Mouse (Mus musculus) adipocyte (in vitro differentiated cells): ENCODE results near the gene Slc39a3.
"Not testable (repeated sequence)": the region's sequence is repeated elsewhere in the genome, so short reads cannot be mapped to it uniquely, and the experiment has no call there.

ENCODE experiments used
- DNase-seq: peaks from one replicate; pipeline ENCODE4 v3.0.0-alpha.2; 2016; ENCODE audit warnings: low spot score

Slc39a3 gene

DNA sequence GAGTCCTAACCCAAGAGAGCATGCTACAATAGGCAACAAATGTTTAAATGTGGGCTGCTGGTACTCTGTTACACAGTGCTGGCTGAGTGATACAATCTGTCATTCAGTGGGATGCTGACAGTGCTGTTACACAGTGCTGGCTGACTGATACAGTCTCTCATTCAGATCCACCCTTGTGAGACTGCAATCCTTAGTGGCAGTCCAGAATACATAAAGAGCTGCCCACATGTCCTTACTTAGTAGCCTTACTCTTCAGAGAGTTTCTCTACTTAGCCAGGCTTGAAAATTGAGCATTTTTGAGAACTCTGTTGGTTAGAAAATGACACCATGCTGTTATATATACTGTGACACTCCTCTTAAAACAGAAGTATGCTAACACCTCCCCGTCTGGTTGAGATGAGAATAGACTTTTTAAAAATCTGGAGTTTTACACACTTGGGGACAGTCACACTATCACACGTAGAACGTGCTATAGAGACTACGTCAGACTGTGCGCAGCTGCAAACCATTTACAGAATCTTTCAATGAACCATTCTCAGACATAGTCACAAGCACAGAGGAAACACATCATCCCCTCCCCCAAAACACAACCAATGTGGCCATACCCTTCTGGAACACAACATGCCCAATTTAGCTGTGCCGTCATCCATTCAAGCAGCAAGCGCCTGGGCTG, 31.1 kb downstream of the Slc39a3 start:
- DNase-seq = no peak

DNA sequence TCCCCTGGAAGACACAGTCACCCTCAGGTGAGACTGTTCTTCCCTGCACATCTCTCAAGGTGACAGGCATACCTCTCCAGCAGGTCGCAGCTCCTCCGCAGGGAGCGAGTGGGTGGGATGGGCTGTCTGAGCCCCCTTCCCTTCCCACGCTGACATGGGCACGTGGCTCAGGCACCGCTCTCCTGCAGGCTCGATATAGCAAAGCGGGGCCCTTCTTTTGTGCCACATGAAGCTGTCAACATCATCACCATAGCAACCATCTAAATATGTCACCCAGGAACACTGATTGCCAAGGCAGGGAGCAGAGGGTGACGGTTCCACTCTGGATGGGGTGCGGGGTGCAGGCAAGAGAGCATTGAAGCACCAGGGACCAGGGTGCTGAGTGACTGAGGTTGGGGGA, 36.1 kb downstream of the Slc39a3 start:
- no peak for DNase-seq

DNA sequence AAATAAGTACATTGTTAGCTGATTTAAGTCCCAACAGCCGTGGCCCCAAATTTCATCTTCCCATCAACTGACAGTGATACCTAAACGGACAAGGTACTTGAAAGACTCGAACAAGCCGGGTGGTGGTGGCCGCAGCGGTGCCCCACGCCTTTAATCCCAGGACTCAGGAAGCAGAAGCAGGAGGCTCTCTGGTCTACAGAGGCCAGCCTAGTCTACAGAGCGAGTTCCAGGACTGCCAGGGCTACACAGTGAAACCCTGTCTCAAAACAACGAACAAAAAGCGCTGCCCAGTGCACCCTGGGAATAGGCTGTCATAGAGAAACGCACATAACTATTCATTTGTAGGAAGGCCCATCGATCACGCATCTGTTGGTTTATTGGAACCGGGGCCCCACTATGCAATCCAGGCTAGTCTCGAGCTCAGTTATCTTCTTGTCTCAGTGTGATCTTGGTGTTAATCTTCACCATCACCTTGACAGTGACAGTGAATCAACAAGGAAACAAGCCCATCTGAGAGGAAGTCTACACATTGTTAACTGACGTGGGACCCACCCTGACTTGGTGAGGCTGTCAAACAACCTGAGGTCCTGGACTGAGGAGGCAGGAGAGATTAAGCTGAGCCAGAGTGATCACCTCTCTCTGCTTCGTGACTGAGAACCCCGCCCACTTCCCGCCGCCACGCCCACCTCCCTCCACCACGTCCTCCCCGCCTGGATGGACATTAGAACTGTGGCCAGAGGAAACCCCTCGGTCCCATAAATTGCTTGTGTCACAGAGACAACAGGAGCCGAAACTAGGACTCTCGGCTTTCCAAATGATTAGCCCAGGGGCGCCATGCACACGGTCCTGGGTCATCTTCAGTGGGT, 36.8 kb downstream of the Slc39a3 start:
- no peak for DNase-seq

- peak; percentile 79 for DNase-seq
These were observed 37.6 kb downstream of the Slc39a3 start for GRCm38 (mm10) chr10:80999362-81000196.

GRCm38 (mm10) chr10:80998778-80999177, 38.4 kb downstream of the Slc39a3 start:
- peak; percentile 25 for DNase-seq

- no peak for DNase-seq
These were observed 39.2 kb downstream of the Slc39a3 start for GRCm38 (mm10) chr10:80998021-80998420.

GRCm38 (mm10) chr10:80997332-80997731, 39.9 kb downstream of the Slc39a3 start:
- DNase-seq = no peak

DNA sequence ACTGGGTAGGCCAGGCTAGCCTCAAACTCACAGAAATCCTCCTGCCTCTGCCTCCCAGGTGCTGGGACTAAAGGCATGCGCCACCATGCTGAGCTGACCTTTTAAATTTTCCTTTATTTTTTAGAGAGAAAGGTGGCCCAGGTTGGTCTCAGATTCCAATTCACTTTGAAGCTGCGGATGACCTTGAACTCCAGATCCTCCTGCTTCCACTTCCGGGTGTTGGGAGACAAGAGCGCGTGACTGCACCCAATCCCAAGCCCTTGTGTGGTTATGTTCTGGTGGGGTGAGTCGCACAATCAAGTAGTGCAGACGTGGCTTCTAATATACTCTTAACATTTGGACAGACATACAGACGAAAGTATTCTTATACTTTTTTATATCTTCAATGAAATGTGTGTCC, 40.7 kb downstream of the Slc39a3 start:
- no peak for DNase-seq

DNA sequence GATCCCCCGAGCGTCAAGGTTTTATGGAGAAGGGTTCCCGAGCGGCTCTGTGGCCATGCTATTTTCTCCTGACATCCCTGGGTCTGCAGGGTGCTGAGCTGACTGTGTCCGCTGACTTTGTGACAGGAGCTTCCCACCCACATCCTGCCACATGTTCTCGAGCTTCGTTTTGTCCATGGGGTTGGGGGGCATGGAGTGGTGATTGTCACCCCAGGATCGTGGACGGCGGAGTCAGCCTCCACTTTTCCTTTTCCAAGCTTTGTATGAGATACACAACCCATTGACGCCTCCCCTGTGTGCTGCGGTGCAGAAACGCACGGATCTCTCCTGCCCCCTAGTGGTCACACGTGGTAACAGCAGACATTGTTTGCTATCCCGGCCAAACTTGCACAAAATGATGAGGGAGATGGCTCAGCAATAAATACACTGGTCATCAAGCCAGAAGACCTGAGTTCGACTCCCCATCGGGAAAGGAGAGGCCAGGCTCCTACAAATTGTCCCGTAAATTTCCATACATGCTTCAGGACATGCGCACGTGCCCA, 42.1 kb downstream of the Slc39a3 start:
- peak; percentile 77 for DNase-seq

- no peak for DNase-seq
These were observed 42.6 kb downstream of the Slc39a3 start for GRCm38 (mm10) chr10:80994621-80995020.

DNA sequence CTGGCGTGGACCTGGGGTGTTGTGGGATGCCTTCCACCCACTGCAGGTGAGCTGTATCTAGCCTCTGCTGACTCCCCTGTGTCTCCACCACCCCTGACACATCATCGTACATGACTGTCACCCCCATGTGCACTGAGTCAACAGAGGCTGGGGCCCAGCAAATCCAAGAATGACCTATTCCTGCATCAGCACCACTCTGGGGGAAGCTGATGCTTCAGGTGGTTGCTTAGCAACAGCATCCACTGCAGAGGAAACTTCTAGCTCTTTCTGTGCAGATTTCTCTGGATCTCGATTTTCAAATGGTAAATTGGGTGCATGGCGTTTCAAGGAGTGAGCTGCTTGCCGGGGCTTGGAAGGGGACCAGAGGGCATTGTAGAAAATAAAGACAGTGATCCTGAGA, 44.0 kb downstream of the Slc39a3 start:
- no peak for DNase-seq

- DNase-seq = no peak
These were observed 45.3 kb downstream of the Slc39a3 start for GRCm38 (mm10) chr10:80991945-80992344.

- peak; percentile 20 for DNase-seq
These were observed 46.2 kb downstream of the Slc39a3 start for GRCm38 (mm10) chr10:80991007-80991406.

DNA sequence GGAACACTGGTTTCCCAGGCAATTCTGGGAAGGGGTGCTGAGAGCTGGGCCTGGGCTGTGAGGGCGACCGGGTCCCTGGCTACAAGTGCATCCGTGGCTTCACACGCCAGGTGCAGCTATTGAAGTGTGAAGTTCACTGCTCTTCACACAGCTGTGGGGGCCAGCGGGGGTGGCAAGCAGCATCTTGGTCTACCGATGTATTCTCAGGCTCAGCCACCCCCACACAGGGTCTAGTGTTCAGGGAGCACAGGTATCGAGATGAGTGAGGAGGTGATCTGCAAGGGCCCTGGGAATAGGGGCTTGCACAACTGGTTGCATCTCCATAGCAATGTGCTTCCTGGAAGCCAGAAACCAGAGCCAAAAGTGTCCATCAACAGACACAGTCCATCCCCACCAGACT, 46.8 kb downstream of the Slc39a3 start:
- no peak for DNase-seq

DNA sequence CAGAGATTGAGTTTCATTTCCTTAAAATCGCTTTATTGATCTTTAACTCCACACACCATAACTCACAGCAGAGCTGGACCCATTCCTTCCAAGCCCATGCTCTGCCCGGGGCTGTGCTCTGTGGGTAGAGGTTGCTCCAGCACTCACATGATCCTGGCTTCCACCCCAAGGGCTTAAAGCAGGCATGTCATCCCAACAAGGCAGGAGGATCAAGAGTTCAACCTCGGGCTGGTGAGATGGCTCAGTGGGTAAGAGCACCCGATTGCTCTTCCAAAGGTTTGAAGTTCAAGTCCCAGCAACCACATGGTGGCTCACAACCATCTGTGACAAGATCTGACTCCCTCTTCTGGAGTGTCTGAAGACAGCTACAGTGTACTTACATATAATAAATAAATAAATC, 47.4 kb downstream of the Slc39a3 start:
- DNase-seq = not testable (repeated sequence)

DNA sequence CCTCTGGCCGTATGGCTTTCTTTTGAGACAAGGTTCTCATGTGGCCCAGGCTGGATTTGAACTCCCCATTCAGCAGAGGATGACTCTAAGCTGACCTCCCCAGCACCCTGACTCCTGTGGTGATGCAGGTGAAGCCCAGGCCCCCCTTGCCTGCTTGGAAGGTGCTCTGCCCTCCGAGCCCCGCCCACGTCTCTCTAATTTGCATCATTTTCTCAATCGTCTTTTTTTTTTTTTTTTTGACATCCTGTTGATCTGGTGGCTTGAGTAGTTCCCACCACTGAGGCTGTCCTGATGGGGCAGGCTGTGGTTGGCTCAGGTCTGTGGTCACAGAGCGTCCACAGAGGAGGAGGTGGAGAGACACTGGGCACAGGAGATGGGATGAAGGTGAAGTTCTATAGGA, 47.8 kb downstream of the Slc39a3 start:
- no peak for DNase-seq

DNA sequence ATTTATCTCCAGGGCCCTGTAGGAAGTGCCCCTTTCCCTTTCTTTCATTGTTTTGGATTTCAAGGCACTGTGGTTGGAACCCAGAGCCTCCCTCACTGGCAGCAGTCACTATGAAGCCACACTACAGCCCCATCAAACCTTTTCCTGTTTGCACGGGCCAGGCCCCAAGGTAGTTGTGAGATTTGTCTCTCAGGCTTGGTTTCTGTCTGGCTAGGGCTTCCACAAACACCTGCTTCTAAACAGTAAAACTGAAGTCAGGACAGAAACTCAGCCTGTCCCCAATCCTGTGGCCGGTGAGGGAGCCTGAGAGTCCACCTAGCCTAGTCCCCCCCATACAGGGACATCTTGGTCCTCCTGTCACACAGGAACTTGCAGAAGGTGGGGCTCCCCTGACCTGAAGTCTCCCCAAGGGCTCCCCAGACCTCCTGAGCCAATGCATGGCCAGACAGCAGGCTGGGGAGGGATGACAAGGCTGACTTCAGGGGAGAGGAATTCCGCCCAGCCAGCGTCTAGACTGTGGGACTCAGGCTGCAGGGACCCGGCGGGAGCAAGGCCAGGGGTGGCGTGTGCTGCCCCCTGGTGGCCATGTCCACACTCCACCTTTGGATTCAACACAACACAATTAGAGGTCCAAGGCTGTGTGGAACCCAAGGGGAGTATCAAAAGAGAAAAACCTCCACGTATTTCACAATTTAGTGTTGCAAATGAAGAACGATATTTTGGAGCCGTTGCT, 49.4 kb downstream of the Slc39a3 start:
- DNase-seq = peak; percentile 77

GRCm38 (mm10) chr10:80986754-80987153, 50.5 kb downstream of the Slc39a3 start:
- no peak for DNase-seq

DNA sequence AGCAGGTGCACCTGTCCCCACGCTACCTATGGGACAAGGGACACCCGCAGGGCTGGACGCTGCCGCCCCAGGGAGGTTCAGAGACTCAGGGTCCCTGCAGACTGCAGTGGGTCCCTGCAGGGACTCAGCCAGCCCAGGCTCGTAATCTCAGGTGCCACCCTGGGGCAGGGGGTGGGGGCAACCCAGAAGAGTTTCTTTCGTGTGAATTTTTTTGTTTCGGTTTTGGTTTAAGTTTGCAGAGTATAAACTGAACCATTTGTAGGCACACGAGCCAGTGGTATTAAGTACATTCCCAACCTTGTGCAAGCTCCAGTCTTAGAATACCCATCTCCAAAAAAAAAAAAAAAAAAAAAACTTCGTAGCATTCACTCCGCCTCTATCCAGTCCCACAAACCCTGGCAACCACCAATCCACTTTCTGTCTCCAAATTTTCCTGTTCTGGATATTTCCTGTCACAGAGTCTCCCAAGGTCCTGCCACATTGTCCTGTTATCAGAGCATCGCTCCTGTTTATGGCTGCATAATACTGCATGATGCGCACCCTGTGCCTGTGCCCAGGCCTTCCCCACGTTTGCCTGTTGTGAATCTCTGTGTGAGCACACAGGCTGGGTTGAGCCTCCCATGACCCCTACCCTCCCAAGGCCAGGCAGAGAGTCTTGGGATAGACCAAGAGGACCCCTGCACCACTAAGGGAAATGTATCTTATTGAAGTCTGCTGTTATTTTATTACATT, 51.1 kb downstream of the Slc39a3 start:
- DNase-seq = no peak

- DNase-seq = no peak
These were observed 51.8 kb downstream of the Slc39a3 start for GRCm38 (mm10) chr10:80985241-80985969.
